ENCODE assay signal across 14 mouse cellular contexts in genomic region chr14:41094114-41094513, GRCm38 (mm10). TPM values are rescaled to one million over a fixed set of nuclear protein-coding genes. Genes with fewer than 3 reads are reported as not detected.
DNase-seq lines count a peak whose midpoint lies in the region; ATAC-seq and TF ChIP-seq lines count a peak whose summit lies in the region.
"Had no signal": no experiment of that assay in that cellular context is flagged by ENCODE, and none has a peak within 500 bp of the region (broad histone marks: within the 10 kb centered on the region; RNA-seq: fewer than 3 reads in every experiment).

No protein-coding gene starts in this region.

- no peaks in the 10 kb centered on the region for H3K36me3 ChIP-seq in heart, adult 2 months (ENCODE audit: control insufficient read depth, insufficient read depth, low read length)
- H3K36me3 ChIP-seq in lung, postnatal 0 days (ENCODE audit: insufficient read depth, low read length), result no peaks in the 10 kb centered on the region
- H3K36me3 ChIP-seq in heart, embryonic 11.5 days (ENCODE audit: control insufficient read depth, insufficient read depth, low read length), result no peaks in the 10 kb centered on the region
- H3K36me3 ChIP-seq: hindbrain, embryonic 15.5 days; limb, embryonic 15.5 days had no signal

- no peak for TF ChIP-seq POLR2A in heart, adult 2 months (IDR thresholded peaks at IDR 0.05; ENCODE audit: insufficient read depth, low read depth, low read length)

- intact Hi-C loops in heart, adult 2 months (cut with DNase I), result no loop called here
- intact Hi-C loops in heart, postnatal 25 days (cut with DNase I), result loop anchor here (1.0 kb wide), 1 partner anchor 68 kb away; no protein-coding TSS in a partner anchor

- peak; percentile 78 for TF ChIP-seq CTCF in heart, adult 2 months (IDR thresholded peaks at IDR 0.05)
- peak; percentile 75 for TF ChIP-seq CTCF in lung, postnatal 0 days (IDR thresholded peaks at IDR 0.05)

- no peak overlapping the region for H3K4me3 ChIP-seq in heart, adult 2 months
- H3K4me3 ChIP-seq in lung, postnatal 0 days (ENCODE audit: low read depth, low read length), result no peak overlapping the region
- no peak overlapping the region for H3K4me3 ChIP-seq in heart, embryonic 11.5 days (ENCODE audit: low read depth, low read length)
- H3K4me3 ChIP-seq: erythroblast, embryonic 14.5 days; hindbrain, embryonic 15.5 days; limb, embryonic 15.5 days; myocyte had no signal

- H3K27me3 ChIP-seq in heart, adult 2 months (ENCODE audit: control insufficient read depth, insufficient read depth, low read length), result 0 out of 2 replicates have a peak, but pooled peaks cover 1% of the 10 kb centered on the region
- H3K27me3 ChIP-seq in lung, postnatal 0 days (replicated peaks; ENCODE audit: insufficient read depth, low read length), result no peaks in the 10 kb centered on the region
- no peaks in the 10 kb centered on the region for H3K27me3 ChIP-seq in heart, embryonic 11.5 days (ENCODE audit: control insufficient read depth, insufficient read depth, low read length)
- H3K27me3 ChIP-seq: hindbrain, embryonic 15.5 days; limb, embryonic 15.5 days had no signal

- H3K9me3 ChIP-seq in lung, postnatal 0 days (ENCODE audit: low read length), result no peaks in the 10 kb centered on the region
- no peaks in the 10 kb centered on the region for H3K9me3 ChIP-seq in heart, embryonic 11.5 days (replicated peaks; ENCODE audit: control insufficient read depth, low read length)
- H3K9me3 ChIP-seq: hindbrain, embryonic 15.5 days; limb, embryonic 15.5 days had no signal

- H3K4me2 ChIP-seq in lung, postnatal 0 days (replicated peaks; ENCODE audit: low read depth, low read length), result no peak overlapping the region
- H3K4me2 ChIP-seq in heart, embryonic 11.5 days, result no peak overlapping the region
- H3K4me2 ChIP-seq: hindbrain, embryonic 15.5 days; limb, embryonic 15.5 days had no signal

- no peak for ATAC-seq in lung, postnatal 0 days
- ATAC-seq in heart, embryonic 11.5 days (replicated peaks; ENCODE audit: insufficient number of reproducible peaks, low FRiP score, low TSS enrichment), result no peak

- no peak overlapping the region for H3K9ac ChIP-seq in heart, adult 2 months (ENCODE audit: low read depth, low read length)
- no peak overlapping the region for H3K9ac ChIP-seq in lung, postnatal 0 days (replicated peaks; ENCODE audit: low read depth)
- H3K9ac ChIP-seq in heart, embryonic 11.5 days (ENCODE audit: low read depth, low read length), result no peak overlapping the region
- H3K9ac ChIP-seq: hindbrain, embryonic 15.5 days; limb, embryonic 15.5 days had no signal

- DNase-seq in heart, adult 2 months, result no peak
- DNase-seq in heart, postnatal 25 days (ENCODE audit: low spot score), result no peak
- DNase-seq in lung, postnatal 0 days (ENCODE audit: low spot score), result peak; percentile 48
- DNase-seq in lung, postnatal 4 days, result no peak
- DNase-seq in ZHBTc4 (ENCODE audit: low read depth, low spot score), result peak; percentile 28
- peak; percentile 1 for DNase-seq in naive thymus-derived CD4-positive, alpha-beta T cell, adult 2 months (ENCODE audit: low read depth)
- no peak for DNase-seq in cerebellum, adult 8-10 months

- no peak for TF ChIP-seq EP300 in heart, adult 2 months (IDR thresholded peaks at IDR 0.05; ENCODE audit: insufficient read depth, low read depth, low read length)
- TF ChIP-seq EP300 in lung, postnatal 0 days (IDR thresholded peaks at IDR 0.05), result no peak

- no peaks in the 10 kb centered on the region for H3K4me1 ChIP-seq in heart, adult 2 months (ENCODE audit: control insufficient read depth, insufficient read depth, low read length)
- no peaks in the 10 kb centered on the region for H3K4me1 ChIP-seq in lung, postnatal 0 days (ENCODE audit: insufficient read depth, low read depth, low read length)
- H3K4me1 ChIP-seq in heart, embryonic 11.5 days (ENCODE audit: control insufficient read depth, insufficient read depth, low read length), result no peaks in the 10 kb centered on the region
- H3K4me1 ChIP-seq: hindbrain, embryonic 15.5 days; limb, embryonic 15.5 days had no signal

- H3K27ac ChIP-seq in heart, adult 2 months, result no peak overlapping the region
- H3K27ac ChIP-seq in lung, postnatal 0 days (ENCODE audit: low read length), result no peak overlapping the region
- H3K27ac ChIP-seq in heart, embryonic 11.5 days (ENCODE audit: low read depth, low read length), result no peak overlapping the region
- H3K27ac ChIP-seq: hindbrain, embryonic 15.5 days; limb, embryonic 15.5 days had no signal

- WGBS in heart, adult 2 months, result 21% methylated on average over 1 of the region's 1 CpGs
- whole genome bisulfite sequencing in lung, postnatal 0 days, result 36% methylated on average over 1 of the region's 1 CpGs
- WGBS in heart, embryonic 11.5 days (ENCODE audit: insufficient replicate concordance), result 41% methylated on average over 1 of the region's 1 CpGs

- no peaks in the 10 kb centered on the region for H3K79me2 ChIP-seq in heart, adult 2 months (replicated peaks; ENCODE audit: control insufficient read depth, insufficient read depth, low read length)

RNA-seq across cellular contexts. Expression of gene Mat1a, which starts 10.7 kb away (rescaled TPM):
- total RNA-seq in heart, adult 2 months (2021), result not detected
- 0.21 and 0.82 TPM in 2 replicates for polyA plus RNA-seq in heart, adult 2 months (2012; rRNA removed)
- total RNA-seq in heart, postnatal 25 days (2021), result not detected
- 2.5 and 3.1 TPM in 2 replicates for polyA plus RNA-seq in lung, postnatal 0 days (2015; fragmentation: Nextera tagmentation; extraction: Ambion mirVana)
- polyA plus RNA-seq in heart, embryonic 11.5 days (2014; fragmentation: Nextera tagmentation; extraction: Ambion mirVana), result 0.46 and 1.1 TPM in 2 replicates
- total RNA-seq: granulocyte monocyte progenitor cell, adult 5-6 weeks had no signal
- polyA plus RNA-seq: erythroblast, embryonic 14.5 days; hindbrain, embryonic 15.5 days; myocyte had no signal

RNA-seq across cellular contexts. Expression of gene Dydc1, which starts 21.4 kb away (rescaled TPM):
- not detected for total RNA-seq in heart, adult 2 months (2021)
- not detected in 2 replicates for polyA plus RNA-seq in heart, adult 2 months (2012; rRNA removed)
- not detected for total RNA-seq in heart, postnatal 25 days (2021)
- 0.30 and 0.40 TPM in 2 replicates for polyA plus RNA-seq in lung, postnatal 0 days (2015; fragmentation: Nextera tagmentation; extraction: Ambion mirVana)
- not detected in 2 replicates for polyA plus RNA-seq in heart, embryonic 11.5 days (2014; fragmentation: Nextera tagmentation; extraction: Ambion mirVana)
- total RNA-seq: granulocyte monocyte progenitor cell, adult 5-6 weeks; layer of hippocampus, adult 8-10 months had no signal
- polyA plus RNA-seq: erythroblast, embryonic 14.5 days; hindbrain, embryonic 15.5 days; limb, embryonic 15.5 days; myocyte had no signal

RNA-seq across cellular contexts. Expression of gene Dydc2, which starts 25.1 kb away (rescaled TPM):
- total RNA-seq in heart, adult 2 months (2021), result not detected
- not detected in 2 replicates for polyA plus RNA-seq in heart, adult 2 months (2012; rRNA removed)
- total RNA-seq in heart, postnatal 25 days (2021), result not detected
- 1.7 and 3.1 TPM in 2 replicates for polyA plus RNA-seq in lung, postnatal 0 days (2015; fragmentation: Nextera tagmentation; extraction: Ambion mirVana)
- polyA plus RNA-seq in heart, embryonic 11.5 days (2014; fragmentation: Nextera tagmentation; extraction: Ambion mirVana), result 0.53 TPM in 1 of 2 replicates, not detected in the other
- total RNA-seq: granulocyte monocyte progenitor cell, adult 5-6 weeks had no signal
- polyA plus RNA-seq: erythroblast, embryonic 14.5 days; limb, embryonic 15.5 days; myocyte had no signal

RNA-seq across cellular contexts. Expression of gene Sftpa1, which starts 37.5 kb away (rescaled TPM):
- not detected for total RNA-seq in heart, adult 2 months (2021)
- 3.6 TPM in 1 of 2 replicates, not detected in the other for polyA plus RNA-seq in heart, adult 2 months (2012; rRNA removed)
- under 1 TPM in 1 of 2 experiments, not detected in 1; 0.64 TPM for total RNA-seq in heart, postnatal 25 days (2021)
- 4,795 and 4,929 TPM in 2 replicates for polyA plus RNA-seq in lung, postnatal 0 days (2015; fragmentation: Nextera tagmentation; extraction: Ambion mirVana)
- polyA plus RNA-seq in heart, embryonic 11.5 days (2014; fragmentation: Nextera tagmentation; extraction: Ambion mirVana), result 0.35 and 0.69 TPM in 2 replicates
- total RNA-seq: granulocyte monocyte progenitor cell, adult 5-6 weeks; layer of hippocampus, adult 8-10 months had no signal
- polyA plus RNA-seq: erythroblast, embryonic 14.5 days; hindbrain, embryonic 15.5 days; limb, embryonic 15.5 days; myocyte had no signal

RNA-seq across cellular contexts. Expression of gene Mbl1, which starts 57.1 kb away (rescaled TPM):
- not detected for total RNA-seq in heart, adult 2 months (2021)
- not detected in 2 replicates for polyA plus RNA-seq in heart, adult 2 months (2012; rRNA removed)
- total RNA-seq in heart, postnatal 25 days (2021), result not detected
- 0.76 and 1.3 TPM in 2 replicates for polyA plus RNA-seq in lung, postnatal 0 days (2015; fragmentation: Nextera tagmentation; extraction: Ambion mirVana)
- polyA plus RNA-seq in heart, embryonic 11.5 days (2014; fragmentation: Nextera tagmentation; extraction: Ambion mirVana), result not detected in 2 replicates
- total RNA-seq: granulocyte monocyte progenitor cell, adult 5-6 weeks; layer of hippocampus, adult 8-10 months had no signal
- polyA plus RNA-seq: erythroblast, embryonic 14.5 days; hindbrain, embryonic 15.5 days; limb, embryonic 15.5 days; myocyte had no signal

Comparison
In these comparisons a context has a peak if more than half of its experiments do, and no peak if none do; other contexts are left out.
1. DNase-seq: peak in lung, postnatal 0 days (single experiment), ZHBTc4 (single experiment) and naive thymus-derived CD4-positive, alpha-beta T cell, adult 2 months (single experiment); none in heart, adult 2 months (0 of 2), heart, postnatal 25 days (single experiment), lung, postnatal 4 days (0 of 2) and cerebellum, adult 8-10 months (single experiment).